Mouse (Mus musculus): ENCODE measurements at regions not wholly inside any gene's neighbourhood (a gene's known extent, or its start where the extent isn't known, plus 50 kb on each side); places are given as distances from the start of the nearest gene placed in this dataset.

GRCm38 (mm10) chr14:31978196-31978595 lies 50.6 kb upstream of the Galnt15 start:
- TF ChIP-seq CTCF (IDR thresholded peaks at IDR 0.05; ENCODE audit: extremely low read depth, insufficient read depth, insufficient read length, insufficient replicate concordance) = no peak
- TF ChIP-seq POLR2A (IDR thresholded peaks at IDR 0.05; ENCODE audit: low read depth, low read length) = no peak

Measured in spleen, adult 2 months (tissue).